Mouse (Mus musculus): ENCODE data around the gene Abhd16a. TPM values are rescaled to one million over a fixed set of nuclear protein-coding genes. Genes with fewer than 3 reads are reported as not detected.
A peak's percentile ranks its signal among the peaks of the same experiment; 100 is the strongest.

The Abhd16a gene
- total and polyA plus RNA-seq, 3 experiments = 53.2 to 98.2 (median 62.5) TPM

DNA sequence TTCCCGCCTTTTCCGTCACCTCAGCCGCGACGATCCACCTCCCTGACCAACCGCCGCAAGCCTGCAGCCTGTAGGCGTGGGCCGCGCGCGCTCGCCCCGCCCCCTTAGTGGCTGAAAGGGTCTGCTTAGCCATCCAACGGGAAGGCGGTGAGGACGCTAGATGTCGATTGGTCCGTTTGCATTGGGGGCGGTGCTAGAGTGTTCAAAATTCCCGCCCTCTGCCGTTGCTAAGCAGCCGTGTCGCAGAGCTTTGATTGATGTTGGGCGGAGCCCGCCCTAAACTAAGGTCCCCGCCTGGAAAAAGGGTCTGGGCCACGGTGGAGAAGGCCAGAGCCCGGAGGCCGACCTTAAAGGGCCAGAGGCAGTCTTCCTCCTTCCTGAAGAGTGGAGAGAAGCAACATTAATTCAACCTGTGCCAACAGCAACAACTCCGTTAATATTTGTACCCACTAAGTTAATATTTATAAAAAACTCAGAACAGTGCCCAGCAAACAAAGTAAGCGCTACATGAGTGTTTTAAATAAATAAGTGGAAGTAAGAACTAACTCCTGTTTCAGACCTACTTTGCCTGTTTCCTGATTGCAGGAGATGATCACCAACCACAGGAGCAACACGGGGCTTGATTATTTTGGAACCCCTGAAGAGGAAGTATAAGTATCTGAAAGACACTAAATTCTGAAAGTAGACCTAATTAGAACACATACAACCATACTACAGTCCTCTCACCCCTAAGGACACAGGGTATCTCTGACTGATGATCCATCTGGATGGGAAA, 42.2 kb upstream of the Abhd16a start, which contains the start of gene Msh5:
TSS of gene Msh5 (minus strand) at position 65 of the 775 bp plus-strand sequence.
- no peaks in the 10 kb centered on the region for H3K79me2 ChIP-seq (replicated peaks; ENCODE audit: control insufficient read depth, insufficient read depth, low read length)
- H3K27ac ChIP-seq = peak within 1 kb of the TSS; percentile 85
- H3K9ac ChIP-seq (ENCODE audit: low read depth, low read length) = peak within 1 kb of the TSS; percentile 74
- WGBS = 2% methylated on average over 33 of the region's 33 CpGs
- H3K4me1 ChIP-seq (ENCODE audit: control insufficient read depth, insufficient read depth, low read length) = peaks cover 9% of the 10 kb centered on the region
- 0 out of 2 replicates have a peak, but pooled peaks have one; percentile 25 for TF ChIP-seq EP300 (IDR thresholded peaks at IDR 0.05; ENCODE audit: insufficient read depth, low read depth, low read length)
- TF ChIP-seq POLR2A (IDR thresholded peaks at IDR 0.05; ENCODE audit: insufficient read depth, low read depth, low read length) = peak; percentile 59; the same call in 1 of the 2 replicates
- TF ChIP-seq CTCF (IDR thresholded peaks at IDR 0.05) = no peak
- intact Hi-C loops (cut with DNase I) = loop anchor here (2.0 kb wide), 1 partner anchor 24 kb away; no protein-coding TSS in a partner anchor
- H3K4me3 ChIP-seq = peak within 1 kb of the TSS; percentile 45
- peak; percentile 97 to 98 for DNase-seq
- H3K36me3 ChIP-seq (ENCODE audit: control insufficient read depth, insufficient read depth, low read length) = no peaks in the 10 kb centered on the region
- H3K27me3 ChIP-seq (ENCODE audit: control insufficient read depth, insufficient read depth, low read length) = no peaks in the 10 kb centered on the region

GRCm38 (mm10) chr17:35047688-35048087, 41.4 kb upstream of the Abhd16a start:
- Histone ChIP-seq H3K27me3 (ENCODE audit: control insufficient read depth, insufficient read depth, low read length) (no peaks in the 10 kb centered on the region), H3K36me3 (ENCODE audit: control insufficient read depth, insufficient read depth, low read length) (no peaks in the 10 kb centered on the region), H3K4me1 (ENCODE audit: control insufficient read depth, insufficient read depth, low read length) (peaks cover 14% of the 10 kb centered on the region), H3K27ac (peak overlapping the region; percentile 85), H3K4me3 (no peak overlapping the region), H3K79me2 (replicated peaks; ENCODE audit: control insufficient read depth, insufficient read depth, low read length) (no peaks in the 10 kb centered on the region), H3K9ac (ENCODE audit: low read depth, low read length) (peak overlapping the region; percentile 39; the same call in 1 of the 2 replicates)
- 37% methylated on average over 1 of the region's 1 CpGs for WGBS
- intact Hi-C loops (cut with DNase I) = loop anchor here (2.0 kb wide), 1 partner anchor 25 kb away; no protein-coding TSS in a partner anchor
- no peak for DNase-seq
- TF ChIP-seq CTCF (IDR thresholded peaks at IDR 0.05) (no peak), POLR2A (IDR thresholded peaks at IDR 0.05; ENCODE audit: insufficient read depth, low read depth, low read length) (no peak), EP300 (IDR thresholded peaks at IDR 0.05; ENCODE audit: insufficient read depth, low read depth, low read length) (no peak)

DNA sequence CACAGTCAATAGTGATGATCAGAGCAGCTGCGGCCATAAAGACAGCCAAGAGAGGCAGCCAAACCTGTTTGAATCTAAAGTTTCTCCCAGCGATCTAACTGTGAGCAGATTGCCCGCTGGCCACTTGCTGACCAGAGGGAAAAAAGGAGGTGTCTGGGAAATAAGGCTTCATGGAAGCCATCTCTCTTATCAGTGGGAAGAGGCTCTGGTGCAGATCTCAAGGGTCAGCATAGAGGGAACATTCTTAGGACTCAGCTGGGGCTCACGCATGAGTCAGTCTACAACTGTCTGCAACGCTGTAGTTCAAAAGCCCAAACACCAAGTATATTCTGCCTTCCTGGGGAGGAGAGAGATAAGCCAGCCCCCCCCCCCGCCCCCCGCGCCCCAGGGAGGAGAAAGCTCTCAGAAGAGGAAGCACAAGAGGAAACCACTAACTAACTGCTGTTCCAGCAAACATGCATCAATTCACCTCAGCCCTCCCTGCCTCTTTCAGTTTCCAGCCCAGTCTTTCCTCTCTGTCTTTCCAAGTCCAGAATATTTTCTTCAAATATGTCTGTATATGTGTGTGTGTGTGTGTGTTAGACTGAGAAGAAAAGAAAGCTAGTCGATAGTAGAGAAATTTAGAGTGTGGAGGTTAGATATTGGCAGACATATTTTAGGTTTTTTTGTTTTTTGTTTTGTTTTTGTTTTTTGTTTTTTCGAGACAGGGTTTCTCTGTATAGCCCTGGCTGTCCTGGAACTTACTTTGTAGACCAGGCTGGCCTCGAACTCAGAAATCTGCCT, 40.7 kb upstream of the Abhd16a start:
- Histone ChIP-seq H3K36me3 (ENCODE audit: control insufficient read depth, insufficient read depth, low read length) (peaks cover 1% of the 10 kb centered on the region; the same call in 1 of the 2 replicates), H3K4me1 (ENCODE audit: control insufficient read depth, insufficient read depth, low read length) (peaks cover 16% of the 10 kb centered on the region), H3K27me3 (ENCODE audit: control insufficient read depth, insufficient read depth, low read length) (no peaks in the 10 kb centered on the region), H3K4me3 (no peak overlapping the region), H3K27ac (peak overlapping the region; percentile 85), H3K9ac (ENCODE audit: low read depth, low read length) (peak overlapping the region; percentile 39; the same call in 1 of the 2 replicates), H3K79me2 (replicated peaks; ENCODE audit: control insufficient read depth, insufficient read depth, low read length) (no peaks in the 10 kb centered on the region)
- intact Hi-C loops (cut with DNase I) = no loop called here
- WGBS = 15% methylated on average over 11 of the region's 11 CpGs
- peak; percentile 42 to 46 for DNase-seq
- TF ChIP-seq POLR2A (IDR thresholded peaks at IDR 0.05; ENCODE audit: insufficient read depth, low read depth, low read length) (peak; percentile 65), CTCF (IDR thresholded peaks at IDR 0.05) (no peak), EP300 (IDR thresholded peaks at IDR 0.05; ENCODE audit: insufficient read depth, low read depth, low read length) (0 out of 2 replicates have a peak, but pooled peaks have one; percentile 12)

DNA sequence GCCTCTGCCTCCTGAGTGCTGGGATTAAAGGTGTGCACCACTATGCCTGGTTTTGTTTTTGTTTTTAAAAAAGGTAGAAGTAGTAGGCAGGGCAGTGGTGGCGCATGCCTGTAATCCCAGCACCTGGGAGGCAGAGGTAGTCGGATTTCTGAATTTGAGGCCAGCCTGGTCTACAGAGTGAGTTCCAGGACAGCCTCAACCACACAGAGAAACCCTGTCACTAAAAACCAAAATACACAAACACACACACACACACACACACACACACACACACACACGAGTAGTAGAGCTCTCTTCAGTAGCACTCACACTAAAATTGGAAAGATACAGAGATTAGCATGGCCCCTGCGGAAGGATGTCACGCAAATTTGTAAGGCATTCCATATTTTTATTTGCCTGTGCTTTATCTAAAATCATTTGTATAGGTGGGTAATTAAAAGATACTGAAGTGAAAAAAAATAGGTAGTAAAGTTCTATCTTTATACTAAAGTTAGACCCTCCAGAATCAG, 40.1 kb upstream of the Abhd16a start:
- Histone ChIP-seq H3K4me3 (no peak overlapping the region), H3K4me1 (ENCODE audit: control insufficient read depth, insufficient read depth, low read length) (peaks cover 16% of the 10 kb centered on the region), H3K79me2 (replicated peaks; ENCODE audit: control insufficient read depth, insufficient read depth, low read length) (no peaks in the 10 kb centered on the region), H3K27ac (peak overlapping the region; percentile 99), H3K27me3 (ENCODE audit: control insufficient read depth, insufficient read depth, low read length) (no peaks in the 10 kb centered on the region), H3K9ac (ENCODE audit: low read depth, low read length) (no peak overlapping the region), H3K36me3 (ENCODE audit: control insufficient read depth, insufficient read depth, low read length) (peaks cover 2% of the 10 kb centered on the region; the same call in 1 of the 2 replicates)
- WGBS = 47% methylated on average over 5 of the region's 5 CpGs
- no peak for DNase-seq
- intact Hi-C loops (cut with DNase I) = no loop called here
- TF ChIP-seq EP300 (IDR thresholded peaks at IDR 0.05; ENCODE audit: insufficient read depth, low read depth, low read length) (no peak), CTCF (IDR thresholded peaks at IDR 0.05) (no peak), POLR2A (IDR thresholded peaks at IDR 0.05; ENCODE audit: insufficient read depth, low read depth, low read length) (no peak)

- peak; percentile 70 to 78 for DNase-seq
- Histone ChIP-seq H3K36me3 (ENCODE audit: control insufficient read depth, insufficient read depth, low read length) (peaks cover 2% of the 10 kb centered on the region; the same call in 1 of the 2 replicates), H3K79me2 (replicated peaks; ENCODE audit: control insufficient read depth, insufficient read depth, low read length) (no peaks in the 10 kb centered on the region), H3K27me3 (ENCODE audit: control insufficient read depth, insufficient read depth, low read length) (no peaks in the 10 kb centered on the region), H3K4me1 (ENCODE audit: control insufficient read depth, insufficient read depth, low read length) (peaks cover 16% of the 10 kb centered on the region), H3K27ac (peak within 1 kb of the TSS; percentile 99), H3K4me3 (peak within 1 kb of the TSS; percentile 82), H3K9ac (ENCODE audit: low read depth, low read length) (peak within 1 kb of the TSS; percentile 90)
- intact Hi-C loops (cut with DNase I) = no loop called here
- under 1% methylated on average over 11 of the region's 11 CpGs for WGBS
- TF ChIP-seq CTCF (IDR thresholded peaks at IDR 0.05) (peak; percentile 36), POLR2A (IDR thresholded peaks at IDR 0.05; ENCODE audit: insufficient read depth, low read depth, low read length) (peak; percentile 75), EP300 (IDR thresholded peaks at IDR 0.05; ENCODE audit: insufficient read depth, low read depth, low read length) (no peak)
These were observed 39.5 kb upstream of the Abhd16a start, which contains the start of gene Clic1 for GRCm38 (mm10) chr17:35049561-35050016. Clic1 (plus strand) TSS chr17:35049966.
